Mouse (Mus musculus) heart, postnatal 0 days (tissue): Measurements from ENCODE around the gene 2700081O15Rik. TPM values are rescaled to one million over a fixed set of nuclear protein-coding genes. Genes with fewer than 3 reads are reported as not detected.
A peak's percentile ranks its signal among the peaks of the same experiment; 100 is the strongest.

Experiments
- ATAC-seq: fragments of 200-750 bp; cut with Nextera tagmentation; 2 replicates; pipeline ENCODE4 v1.8.0; 2017; ENCODE audit warnings: low read depth, moderate number of reproducible peaks, moderate library complexity; ENCODE audit not compliant: insufficient read depth
- DNase-seq: peaks from one replicate; pipeline ENCODE4 v3.0.0-alpha.2; 2016; ENCODE audit warnings: low spot score
- H3K27ac ChIP-seq: fragments of 300-500 bp; sonication (generic); 2 replicates; pipeline ENCODE4 v1.5.1; 2014; ENCODE audit warnings: low read depth, mild to moderate bottlenecking
- H3K27me3 ChIP-seq: fragments of 300-500 bp; sonication (generic); 2 replicates; pipeline ENCODE4 v1.6.1; 2014; ENCODE audit warnings: low read length, mixed read lengths; ENCODE audit not compliant: control insufficient read depth, insufficient read depth
- H3K36me3 ChIP-seq: fragments of 300-500 bp; sonication (generic); replicated peaks from 2 replicates; pipeline ENCODE4 v1.6.1; 2014; ENCODE audit warnings: low read length, mixed read lengths; ENCODE audit not compliant: control insufficient read depth, insufficient read depth
- H3K4me1 ChIP-seq: fragments of 300-500 bp; sonication (generic); 2 replicates; pipeline ENCODE4 v1.6.1; 2014; ENCODE audit warnings: antibody characterized with exemption; ENCODE audit not compliant: control insufficient read depth, insufficient read depth
- H3K4me2 ChIP-seq: fragments of 300-500 bp; sonication (generic); 2 replicates; pipeline ENCODE4 v1.6.1; 2014; ENCODE audit warnings: low read depth, mild to moderate bottlenecking, low read length, moderate library complexity
- H3K4me3 ChIP-seq: fragments of 300-500 bp; sonication (generic); 2 replicates; pipeline ENCODE4 v1.5.1; 2014; ENCODE audit warnings: low read depth, low read length
- H3K9ac ChIP-seq: fragments of 300-500 bp; sonication (generic); replicated peaks from 2 replicates; pipeline ENCODE4 v1.6.1; 2014; ENCODE audit warnings: low read depth, low read length, mixed read lengths
- H3K9me3 ChIP-seq: fragments of 300-500 bp; sonication (generic); replicated peaks from 2 replicates; pipeline ENCODE4 v1.6.1; 2016; ENCODE audit warnings: low read length; ENCODE audit not compliant: control insufficient read depth
- CTCF ChIP-seq: IDR thresholded peaks from 2 replicates; pipeline ENCODE4 v1.5.1; 2016; ENCODE audit warnings: antibody characterized with exemption, control low read depth, low read depth
- EP300 ChIP-seq: IDR thresholded peaks from 2 replicates; pipeline ENCODE4 v1.6.1; 2016; ENCODE audit warnings: antibody characterized with exemption, low read depth
- WGBS: fragments of 180-500 bp; shearing (Covaris S2); extraction: QIAGEN DNeasy Blood & Tissue Kit; methylation state at CpG from one replicate; pipeline ENCODE4 v1.1.7; 2014; 5-methylcytosine and 5-hydroxymethylcytosine counted together
- polyA plus RNA-seq: library from polyadenylated mRNA; unstranded; fragments of >200 nt; fragmentation: Nextera tagmentation; extraction: Ambion mirVana; gene quantifications from 2 replicates; pipeline ENCODE4 v1.2.1, GENCODE M21; 2015
- total RNA-seq: library from RNA; depleted of rRNA; stranded (reverse); fragments of >200 nt; gene quantifications from 2 replicates; pipeline ENCODE4 v1.2.3, GENCODE M21; 2014; ENCODE audit warnings: low replicate concordance

The 2700081O15Rik gene
- total and polyA plus RNA-seq, 2 experiments from 2014 or later: 2.3 to 44.0 TPM

DNA sequence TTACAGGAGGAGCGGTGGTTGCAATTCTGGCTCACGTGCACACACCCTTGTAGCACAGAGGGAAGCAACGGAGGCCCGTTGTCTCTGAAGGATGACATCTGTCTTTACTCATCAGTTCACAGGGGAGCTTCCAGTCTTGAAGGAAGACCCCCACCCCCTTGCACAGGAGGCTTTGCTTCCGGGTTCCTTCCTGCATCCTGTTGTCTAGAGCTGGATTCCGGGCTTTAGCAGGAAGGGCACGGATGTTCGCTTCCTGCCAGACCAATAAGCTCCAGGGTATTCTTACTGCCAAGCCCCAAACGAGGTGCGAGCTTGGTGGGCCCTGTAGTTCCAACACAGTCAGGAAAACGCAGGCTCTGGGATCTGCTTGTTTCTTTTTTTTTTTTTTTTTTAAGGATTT is 16.8 kb upstream of the 2700081O15Rik start:
- 55% methylated on average over 11 of the region's 11 CpGs for WGBS
- no peak overlapping the region for H3K9ac ChIP-seq
- ATAC-seq: peak; percentile 48
- peak overlapping the region; percentile 4; the same call in 1 of the 2 replicates for H3K4me2 ChIP-seq
- TF ChIP-seq CTCF (no peak), EP300 (no peak)
- H3K36me3 ChIP-seq: no peaks in the 10 kb centered on the region
- no peaks in the 10 kb centered on the region for H3K9me3 ChIP-seq
- no peaks in the 10 kb centered on the region for H3K27me3 ChIP-seq
- no peak overlapping the region for H3K4me3 ChIP-seq
- no peak for DNase-seq
- 0 out of 2 replicates have a peak, but pooled peaks cover 5% of the 10 kb centered on the region for H3K4me1 ChIP-seq
- peak overlapping the region; percentile 40; the same call in 1 of the 2 replicates for H3K27ac ChIP-seq

DNA sequence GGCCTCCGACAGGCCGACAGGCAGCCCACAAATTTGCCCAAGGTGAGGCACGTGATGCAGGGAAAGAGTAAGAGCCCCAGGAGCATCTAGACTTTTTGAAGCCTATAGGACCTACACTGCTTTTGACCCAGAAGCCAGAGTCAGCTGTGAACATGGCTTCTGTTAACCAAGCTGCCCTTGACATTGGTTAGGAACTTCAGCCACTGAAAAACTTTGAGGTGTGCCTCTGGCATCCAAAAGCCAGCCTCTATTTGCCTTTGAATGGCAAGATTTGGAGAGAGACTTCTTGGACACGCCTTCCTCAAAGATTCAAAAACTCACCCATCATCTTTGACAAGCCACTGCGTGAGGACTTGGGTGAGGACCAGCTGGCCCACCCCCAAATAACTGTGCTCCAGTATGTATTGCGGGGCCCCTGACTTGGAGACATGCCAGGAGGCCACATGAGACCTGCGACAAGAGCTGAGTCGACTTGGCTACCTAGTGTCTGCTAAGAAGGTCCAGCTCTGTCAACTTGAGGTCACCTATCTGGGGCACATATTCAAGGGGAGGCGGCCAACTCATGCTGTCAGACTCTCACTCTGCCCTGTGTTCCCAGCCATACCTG is 12.7 kb upstream of the 2700081O15Rik start:
- 48% methylated on average over 9 of the region's 9 CpGs for WGBS
- Histone ChIP-seq H3K27ac (no peak overlapping the region), H3K4me1 (0 out of 2 replicates have a peak, but pooled peaks cover 5% of the 10 kb centered on the region), H3K9me3 (no peaks in the 10 kb centered on the region), H3K9ac (no peak overlapping the region), H3K4me3 (no peak overlapping the region), H3K4me2 (no peak overlapping the region), H3K36me3 (no peaks in the 10 kb centered on the region), H3K27me3 (no peaks in the 10 kb centered on the region)
- no peak for TF ChIP-seq CTCF
- no peak for TF ChIP-seq EP300
- ATAC-seq: no peak
- DNase-seq: no peak

DNA sequence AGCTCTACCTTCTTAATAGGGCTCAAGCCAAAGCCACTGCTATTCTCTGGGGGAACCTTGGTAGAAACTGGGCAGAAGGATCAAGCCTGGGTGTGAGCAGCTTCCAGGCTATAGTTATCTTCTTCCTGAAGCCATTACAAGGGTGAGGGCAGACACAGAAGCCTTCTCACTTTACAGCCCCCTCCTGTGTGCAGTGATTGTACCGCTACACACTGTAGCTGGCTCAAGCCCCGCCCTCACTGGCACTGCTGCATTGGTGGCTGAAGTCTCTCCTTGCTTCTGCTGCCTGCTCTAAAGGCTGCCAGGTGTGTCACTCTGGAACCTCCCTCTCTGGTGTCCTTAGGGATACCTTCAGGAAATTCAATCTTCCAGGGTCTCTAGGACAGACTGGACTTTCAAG is 5.1 kb upstream of the 2700081O15Rik start:
- no peaks in the 10 kb centered on the region for H3K9me3 ChIP-seq
- DNase-seq (no peak), ATAC-seq (no peak)
- peaks cover 10% of the 10 kb centered on the region for H3K4me1 ChIP-seq
- H3K27me3 ChIP-seq: no peaks in the 10 kb centered on the region
- 41% methylated on average over 2 of the region's 2 CpGs for WGBS
- H3K9ac ChIP-seq: no peak overlapping the region
- no peak overlapping the region for H3K27ac ChIP-seq
- H3K4me3 ChIP-seq: no peak overlapping the region
- TF ChIP-seq EP300 (no peak), CTCF (no peak)
- no peaks in the 10 kb centered on the region for H3K36me3 ChIP-seq
- H3K4me2 ChIP-seq: no peak overlapping the region

DNA sequence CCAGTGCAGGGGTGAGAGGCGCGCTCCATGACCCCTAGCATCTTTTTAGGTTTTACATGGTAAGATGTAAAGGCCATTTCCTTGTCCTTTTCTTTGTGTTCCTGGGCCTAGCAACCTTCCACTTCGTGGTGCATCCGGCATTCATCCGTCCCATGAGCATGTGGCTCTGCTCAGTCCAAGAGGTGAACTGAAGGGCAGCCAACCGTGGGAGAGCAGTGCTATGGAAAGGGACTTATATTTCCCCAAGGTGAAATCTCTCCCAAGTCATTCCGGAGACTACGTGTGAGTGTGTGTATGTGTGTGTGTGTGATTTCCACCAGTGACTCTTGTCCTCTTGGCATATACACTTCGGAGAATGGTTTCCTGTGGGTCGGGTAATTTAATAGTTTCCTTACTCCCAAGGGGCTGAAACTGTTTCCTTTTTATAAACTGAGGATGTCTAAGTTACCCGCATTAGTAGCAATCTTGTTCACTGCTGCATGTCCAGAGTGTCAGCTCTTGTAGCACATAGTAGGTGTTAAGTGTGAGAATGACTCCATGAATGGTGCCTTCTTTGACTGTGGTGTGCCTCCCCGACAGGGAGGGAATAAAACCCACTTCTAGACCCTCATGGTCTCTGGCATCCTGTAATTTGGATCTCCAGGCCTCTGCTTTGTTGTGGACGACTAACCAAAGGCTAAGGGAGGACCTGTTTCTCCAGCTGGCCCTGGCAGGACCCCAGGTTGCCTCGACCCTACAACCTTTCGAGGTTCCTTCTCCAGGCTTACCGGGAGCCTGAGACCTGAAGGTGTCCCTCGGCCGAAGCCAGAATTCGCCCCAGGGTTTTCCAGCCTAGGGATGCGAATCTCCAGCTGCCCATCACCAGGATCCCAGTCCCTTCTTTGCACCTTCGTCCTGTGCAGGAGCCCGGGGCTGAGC is 1.2 kb upstream of the 2700081O15Rik start:
- Histone ChIP-seq H3K36me3 (peaks cover 9% of the 10 kb centered on the region), H3K27me3 (no peaks in the 10 kb centered on the region), H3K4me1 (peaks cover 30% of the 10 kb centered on the region), H3K4me3 (peak overlapping the region; percentile 81), H3K9me3 (no peaks in the 10 kb centered on the region), H3K27ac (peak overlapping the region; percentile 89), H3K9ac (peak overlapping the region; percentile 89), H3K4me2 (peak overlapping the region; percentile 91)
- WGBS: 24% methylated on average over 22 of the region's 22 CpGs
- TF ChIP-seq CTCF (no peak), EP300 (no peak; the same call in 1 of the 2 replicates)
- ATAC-seq (no peak), DNase-seq (peak; percentile 60)

DNA sequence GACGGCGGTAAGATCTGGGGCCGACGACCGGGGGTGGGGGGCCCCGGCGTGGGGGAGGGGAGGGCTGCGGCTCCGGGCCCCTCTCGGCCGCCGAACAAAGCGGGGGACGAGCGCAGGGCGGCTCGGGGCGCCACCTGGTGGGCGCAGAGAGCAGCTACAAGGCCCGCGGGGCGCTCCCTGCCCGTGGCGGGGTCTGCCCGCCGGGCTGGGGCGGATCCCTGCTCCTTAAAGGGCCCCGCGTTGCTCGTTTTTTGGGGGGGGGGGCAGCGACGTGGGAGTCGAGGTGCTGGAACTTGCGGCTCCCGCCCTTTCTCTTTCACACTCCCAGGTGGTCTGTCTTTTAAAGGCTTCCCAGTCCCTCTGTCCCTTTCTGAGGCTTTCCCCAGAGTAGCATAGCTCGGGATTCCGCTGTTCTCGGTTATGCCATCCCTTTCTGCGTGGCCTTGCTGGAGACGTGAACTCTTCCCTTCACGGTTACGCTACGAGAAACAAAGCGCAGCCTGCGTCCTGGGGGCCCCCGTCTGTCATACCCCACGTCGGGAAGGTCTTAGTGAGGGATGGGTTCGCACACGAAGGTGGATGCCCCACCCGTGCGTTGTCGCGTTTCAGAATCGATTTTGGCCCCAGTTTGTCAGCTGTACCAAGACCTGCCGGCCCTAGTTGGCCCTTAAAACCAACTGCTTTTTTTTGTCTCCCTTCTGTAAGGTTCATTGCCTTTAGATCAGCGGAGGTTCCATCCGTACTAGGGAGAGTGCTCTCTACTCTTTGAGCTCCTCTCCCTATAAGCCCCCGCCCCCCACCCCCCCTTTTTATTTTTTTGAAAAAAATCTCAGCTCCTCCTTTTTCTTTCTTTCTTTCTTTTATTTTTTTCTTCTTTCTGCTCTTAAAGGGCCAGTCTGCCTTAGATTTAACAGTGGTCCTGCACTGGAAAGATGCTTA is 755 bp downstream of the 2700081O15Rik start:
- Histone ChIP-seq H3K36me3 (peaks cover 19% of the 10 kb centered on the region), H3K9me3 (no peaks in the 10 kb centered on the region), H3K4me2 (peak overlapping the region; percentile 91), H3K4me1 (peaks cover 48% of the 10 kb centered on the region), H3K9ac (peak overlapping the region; percentile 89), H3K4me3 (peak overlapping the region; percentile 81), H3K27me3 (no peaks in the 10 kb centered on the region), H3K27ac (peak overlapping the region; percentile 89)
- under 1% methylated on average over 49 of the region's 59 CpGs for WGBS
- DNase-seq (peak; percentile 63), ATAC-seq (peak; percentile 73)
- TF ChIP-seq CTCF (peak; percentile 66), EP300 (no peak)
